ENCODE assay signal across 21 mouse cellular contexts in the genomic region with DNA sequence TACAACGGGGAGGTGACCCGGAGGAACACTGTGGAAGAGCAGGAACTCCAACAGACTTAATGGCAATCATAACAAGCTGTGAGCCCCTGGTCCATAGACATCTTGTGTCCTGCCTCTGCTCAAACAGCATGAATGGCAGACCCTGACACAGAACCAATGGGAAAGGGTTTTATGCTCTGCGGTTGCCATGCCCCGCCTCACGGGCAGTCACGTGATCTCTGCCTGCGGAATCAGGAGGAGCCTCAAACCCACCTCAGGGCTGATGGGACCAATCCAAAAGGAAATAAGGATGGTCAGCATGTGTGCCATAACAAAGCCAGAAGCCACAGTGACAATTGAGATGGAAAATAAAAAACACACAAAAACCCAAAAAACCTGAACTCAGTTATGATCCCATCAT.
"Had no signal": no experiment of that assay in that cellular context is flagged by ENCODE, and none has a peak within 500 bp of the region (broad histone marks: within the 10 kb centered on the region; RNA-seq: fewer than 3 reads in every experiment).

No protein-coding gene starts in this region.

- H3K4me3 ChIP-seq: gastrocnemius, adult 2 months; heart, embryonic 10.5 days; heart, embryonic 12.5 days; hindbrain, embryonic 10.5 days; hindbrain, embryonic 12.5 days; intestine, embryonic 15.5 days; left cerebral cortex, adult 2 months; limb, embryonic 10.5 days; limb, embryonic 12.5 days; liver, embryonic 13.5 days; liver, embryonic 15.5 days had no signal

- H3K36me3 ChIP-seq: heart, embryonic 10.5 days; heart, embryonic 12.5 days; hindbrain, embryonic 10.5 days; hindbrain, embryonic 12.5 days; intestine, embryonic 15.5 days; limb, embryonic 10.5 days; limb, embryonic 12.5 days; liver, embryonic 13.5 days; liver, embryonic 15.5 days had no signal

- DNase-seq: gastrocnemius, adult 2 months; gastrocnemius, postnatal 10 days; gastrocnemius, postnatal 25 days; heart, adult 18-20 months; heart, postnatal 10 days; heart, postnatal 4 days; kidney, adult 18-20 months; kidney, adult 8-10 months; kidney, postnatal 10 days; kidney, postnatal 36 days; liver; liver, embryonic 13.5 days had no signal

- H3K27me3 ChIP-seq: heart, embryonic 12.5 days; hindbrain, embryonic 12.5 days; intestine, embryonic 15.5 days; limb, embryonic 12.5 days; liver, embryonic 13.5 days; liver, embryonic 15.5 days had no signal
